Mouse (Mus musculus) macrophage (primary cell): ENCODE results near the gene Mtmr10. TPM values are rescaled to one million over a fixed set of nuclear protein-coding genes. Genes with fewer than 3 reads are reported as not detected.

Experiments
- H3K27ac ChIP-seq: fragments of 350-480 bp; formaldehyde crosslinking; 2 replicates; pipeline ENCODE4 v1.9.0; 2021
- H3K36me3 ChIP-seq: fragments of 350-480 bp; formaldehyde crosslinking; 2 replicates; pipeline ENCODE4 v1.9.0; 2021; ENCODE audit errors: inconsistent target
- H3K4me3 ChIP-seq: fragments of 350-480 bp; formaldehyde crosslinking; 2 replicates; pipeline ENCODE4 v1.9.0; 2021; ENCODE audit errors: inconsistent target
- H3K79me2 ChIP-seq: fragments of 350-480 bp; formaldehyde crosslinking; 2 replicates; pipeline ENCODE4 v1.9.0; 2021; ENCODE audit errors: inconsistent target
- WGBS: methylation state at CpG from one replicate; pipeline ENCODE4 v1.1.7; 2026; ENCODE audit warnings: inconsistent platforms; ENCODE audit not compliant: missing documents; 5-methylcytosine and 5-hydroxymethylcytosine counted together
- polyA plus RNA-seq: library from polyadenylated mRNA; stranded (reverse); fragments of 250-400 nt; gene quantifications from 3 replicates; pipeline ENCODE4 v1.2.4, GENCODE M21; 2018; ENCODE audit warnings: inconsistent platforms

Mtmr10 gene
- polyA plus RNA-seq, 1 experiment from 2014 or later: 25.6 TPM

DNA sequence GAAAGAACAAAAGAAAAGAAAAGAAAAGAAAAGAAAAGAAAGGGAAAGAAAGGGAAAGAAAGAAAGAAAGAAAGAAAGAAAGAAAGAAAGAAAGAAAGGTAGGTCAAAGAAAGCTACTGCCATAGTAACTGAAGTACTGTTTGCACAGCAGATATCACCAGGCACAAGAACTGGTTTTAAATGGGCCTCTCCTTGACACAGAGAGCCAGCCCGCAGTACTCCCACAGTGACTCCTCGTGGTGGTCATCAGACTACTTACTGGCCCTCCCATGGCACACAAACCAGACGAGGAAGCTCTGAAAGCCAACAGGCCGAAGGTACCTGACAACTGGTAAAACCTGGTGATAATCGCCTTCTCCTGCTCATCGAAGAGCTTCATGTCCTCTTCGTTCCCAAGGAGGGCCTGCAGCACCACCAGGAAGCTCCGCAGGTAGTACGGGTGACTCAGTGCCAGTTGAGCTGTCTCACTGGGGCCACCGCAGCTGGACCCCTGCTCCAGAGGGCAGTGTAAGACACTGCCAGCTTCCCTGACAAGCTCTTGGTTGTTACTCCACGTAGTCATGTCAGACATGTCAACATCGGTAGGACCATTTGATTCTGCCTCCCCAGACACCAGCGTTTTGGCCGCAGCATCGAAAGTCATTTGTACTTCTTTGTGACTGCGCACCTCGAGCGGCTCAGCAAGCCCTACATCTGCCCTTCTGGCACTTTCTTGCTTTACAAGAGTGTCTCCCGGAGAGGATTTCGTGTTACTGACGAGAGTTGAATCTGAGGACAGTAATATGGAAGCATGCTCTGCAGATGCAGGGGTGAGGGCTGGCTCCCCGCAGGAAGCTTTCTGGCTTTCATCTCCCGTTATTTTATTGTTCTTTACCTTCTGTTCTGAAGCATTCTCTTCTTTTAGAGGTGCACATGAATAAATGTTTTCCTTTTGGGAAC lies 84.8 kb downstream of the Mtmr10 start:
- Histone ChIP-seq H3K79me2 (no peaks in the 10 kb centered on the region), H3K36me3 (peaks cover 27% of the 10 kb centered on the region; the same call in 1 of the 2 replicates), H3K27ac (no peak overlapping the region), H3K4me3 (no peak overlapping the region)
- WGBS: 95% methylated on average over 23 of the region's 23 CpGs

DNA sequence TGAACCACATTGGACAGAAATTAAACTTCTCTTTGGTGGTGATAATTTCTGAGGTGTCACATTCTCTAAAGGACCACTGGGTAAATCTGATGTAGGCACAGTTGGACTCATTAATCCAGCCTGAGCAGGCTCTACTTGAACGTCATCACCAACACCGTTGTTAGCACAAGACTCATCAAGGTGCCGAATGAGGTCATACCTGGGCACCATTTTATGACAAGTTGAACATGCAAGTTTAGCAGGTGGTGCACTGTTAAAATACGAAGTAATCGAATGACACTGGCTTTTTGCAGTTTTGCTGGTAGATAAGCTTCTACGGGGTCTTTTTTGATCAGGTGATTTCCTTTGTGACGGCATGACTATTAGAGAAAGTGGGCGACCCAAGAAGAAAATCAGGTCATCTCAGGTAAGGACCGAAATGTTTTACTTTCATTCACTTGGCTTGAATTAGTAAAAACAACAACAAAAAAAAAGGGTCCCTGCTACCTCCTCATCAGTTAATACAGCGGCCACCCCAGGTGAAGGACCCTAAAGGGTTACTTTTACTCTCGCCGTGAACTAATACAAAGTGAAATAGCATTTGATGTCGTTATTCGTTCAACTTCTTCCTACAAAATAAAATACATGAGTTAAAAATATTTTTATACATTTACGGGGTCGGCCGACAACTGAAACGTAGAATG lies 85.8 kb downstream of the Mtmr10 start:
- WGBS: 12% methylated on average over 18 of the region's 18 CpGs
- H3K36me3 ChIP-seq: peaks cover 34% of the 10 kb centered on the region

DNA sequence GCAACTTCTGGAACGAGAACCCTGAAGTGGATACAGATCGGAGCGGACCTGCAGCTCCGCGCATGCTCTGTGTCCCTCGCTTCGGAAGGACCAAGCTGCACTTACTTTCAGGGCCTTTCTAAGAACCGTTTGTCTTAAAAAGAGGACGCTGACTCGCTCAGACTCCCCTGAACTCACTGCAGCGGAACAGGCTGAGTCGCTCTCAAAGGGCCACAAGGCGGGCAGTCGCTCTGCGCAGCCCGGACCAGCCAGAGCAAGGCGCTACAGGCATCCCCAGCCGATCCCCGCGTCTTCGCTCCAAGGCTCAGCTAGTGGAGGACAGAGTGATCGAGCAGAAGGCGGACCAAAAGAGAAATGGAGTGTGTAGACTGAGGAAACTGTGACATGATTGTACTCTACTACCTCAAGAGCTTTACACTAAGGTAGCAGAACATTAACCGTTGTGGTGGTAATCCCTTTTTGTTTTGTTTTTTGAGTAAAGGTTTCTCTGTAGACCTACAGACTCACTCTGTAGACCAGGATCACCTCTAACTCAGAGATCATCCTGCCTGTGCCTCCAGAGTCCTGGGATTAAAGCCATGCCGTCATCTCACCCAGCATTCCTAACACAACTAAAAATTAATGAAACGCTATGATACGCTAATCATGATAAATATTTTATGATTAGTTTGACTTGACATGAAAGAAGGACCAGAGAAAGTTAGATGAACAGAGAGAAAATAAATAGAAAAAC lies 86.5 kb downstream of the Mtmr10 start, which contains the start of gene Fan1:
Gene Fan1, minus strand, starts transcription at position 266 of the 733 bp plus-strand sequence.
- WGBS: 5% methylated on average over 27 of the region's 27 CpGs
- Histone ChIP-seq H3K27ac (peak within 1 kb of the TSS; percentile 73), H3K79me2 (no peaks in the 10 kb centered on the region), H3K36me3 (peaks cover 34% of the 10 kb centered on the region), H3K4me3 (peak within 1 kb of the TSS; percentile 69)

More for the DNA sequence above, 85.8 kb downstream of the Mtmr10 start:
- peak overlapping the region; percentile 73 for H3K27ac ChIP-seq
- no peaks in the 10 kb centered on the region for H3K79me2 ChIP-seq
- peak overlapping the region; percentile 69 for H3K4me3 ChIP-seq

Other genes starting within 250 kb of the Mtmr10 start
- gene Trpm1, start 133.8 kb upstream of the Mtmr10 start, polyA plus RNA-seq: not detected in 3 replicates
- gene Fan1, start 86.4 kb downstream of the Mtmr10 start, polyA plus RNA-seq: 2.9 to 3.8 TPM (median 3.3 TPM) in 3 replicates
- 19.9 to 52.8 TPM (median 42.2 TPM) in 3 replicates for gene Mphosph10, start 104.6 kb downstream of the Mtmr10 start, polyA plus RNA-seq
- gene Mcee, start 105.0 kb downstream of the Mtmr10 start, polyA plus RNA-seq: 58.1 to 88.1 TPM (median 62.8 TPM) in 3 replicates
- not detected in 3 replicates for gene Apba2, start 214.1 kb downstream of the Mtmr10 start, polyA plus RNA-seq